Mouse (Mus musculus): ENCODE measurements around the gene Rab3d. TPM values are rescaled to one million over a fixed set of nuclear protein-coding genes. Genes with fewer than 3 reads are reported as not detected.
"Not testable (repeated sequence)": the region's sequence is repeated elsewhere in the genome, so short reads cannot be mapped to it uniquely, and the experiment has no call there.

Gene Rab3d
- polyA plus RNA-seq, 1 experiment from 2014 or later: 12.0 TPM

- H3K4me1 ChIP-seq (replicated peaks): 0 out of 2 replicates have a peak, but pooled peaks cover 6% of the 10 kb centered on the region
- no peak for ATAC-seq (ENCODE audit: insufficient read depth)
- no peaks in the 10 kb centered on the region for H3K9me3 ChIP-seq (replicated peaks)
- no peak overlapping the region for H3K9ac ChIP-seq
- no peak overlapping the region for H3K4me3 ChIP-seq (replicated peaks)
- no peak overlapping the region for H3K27ac ChIP-seq (replicated peaks)
- H3K27me3 ChIP-seq: peaks cover 6% of the 10 kb centered on the region; the same call in 1 of the 2 replicates
- 60% methylated on average over 4 of the region's 4 CpGs for WGBS (ENCODE audit: insufficient replicate concordance)
- no peak overlapping the region for H3K4me2 ChIP-seq
- no peaks in the 10 kb centered on the region for H3K36me3 ChIP-seq (replicated peaks)
Measured at GRCm38 (mm10) chr9:21904031-21904430, 14.0 kb downstream of the Rab3d start.

- H3K9me3 ChIP-seq (replicated peaks): no peaks in the 10 kb centered on the region
- no peak overlapping the region for H3K9ac ChIP-seq
- H3K4me1 ChIP-seq (replicated peaks): 0 out of 2 replicates have a peak, but pooled peaks cover 6% of the 10 kb centered on the region
- H3K4me2 ChIP-seq: peak overlapping the region; percentile 56
- peak overlapping the region; percentile 45 for H3K4me3 ChIP-seq (replicated peaks)
- ATAC-seq (ENCODE audit: insufficient read depth): peak; percentile 37
- H3K27ac ChIP-seq (replicated peaks): no peak overlapping the region
- H3K27me3 ChIP-seq: peaks cover 12% of the 10 kb centered on the region
- H3K36me3 ChIP-seq (replicated peaks): no peaks in the 10 kb centered on the region
- WGBS (ENCODE audit: insufficient replicate concordance): 11% methylated on average over 10 of the region's 10 CpGs
Measured at GRCm38 (mm10) chr9:21901223-21901820, 16.7 kb downstream of the Rab3d start.

- Histone ChIP-seq H3K9ac (no peak overlapping the region), H3K27ac (replicated peaks) (no peak overlapping the region), H3K36me3 (replicated peaks) (no peaks in the 10 kb centered on the region), H3K4me2 (no peak overlapping the region), H3K4me1 (replicated peaks) (no peaks in the 10 kb centered on the region), H3K4me3 (replicated peaks) (no peak overlapping the region), H3K27me3 (no peaks in the 10 kb centered on the region), H3K9me3 (replicated peaks) (no peaks in the 10 kb centered on the region)
- WGBS (ENCODE audit: insufficient replicate concordance): 41% methylated on average over 3 of the region's 3 CpGs
- ATAC-seq (ENCODE audit: insufficient read depth): no peak
Measured at GRCm38 (mm10) chr9:21889229-21889628, 28.8 kb downstream of the Rab3d start.

- 42% methylated on average over 3 of the region's 3 CpGs for WGBS (ENCODE audit: insufficient replicate concordance)
Measured at GRCm38 (mm10) chr9:21876601-21877000, 41.4 kb downstream of the Rab3d start.

GRCm38 (mm10) chr9:21872204-21872603 is 45.8 kb downstream of the Rab3d start:
- Histone ChIP-seq H3K36me3 (replicated peaks) (no peaks in the 10 kb centered on the region), H3K9me3 (replicated peaks) (no peaks in the 10 kb centered on the region), H3K4me3 (replicated peaks) (no peak overlapping the region), H3K4me1 (replicated peaks) (no peaks in the 10 kb centered on the region), H3K27ac (replicated peaks) (no peak overlapping the region), H3K27me3 (peaks cover 3% of the 10 kb centered on the region; the same call in 1 of the 2 replicates), H3K9ac (no peak overlapping the region), H3K4me2 (no peak overlapping the region)
- 42% methylated on average over 4 of the region's 4 CpGs for WGBS (ENCODE audit: insufficient replicate concordance)
- ATAC-seq (ENCODE audit: insufficient read depth): no peak

More at GRCm38 (mm10) chr9:21876601-21877000, 41.4 kb downstream of the Rab3d start:
- no peak for ATAC-seq (ENCODE audit: insufficient read depth)
- no peaks in the 10 kb centered on the region for H3K9me3 ChIP-seq (replicated peaks)
- no peak overlapping the region for H3K27ac ChIP-seq (replicated peaks)
- H3K36me3 ChIP-seq (replicated peaks): no peaks in the 10 kb centered on the region
- H3K4me3 ChIP-seq (replicated peaks): no peak overlapping the region
- no peak overlapping the region for H3K9ac ChIP-seq
- H3K4me2 ChIP-seq: no peak overlapping the region
- peaks cover 3% of the 10 kb centered on the region; the same call in 1 of the 2 replicates for H3K27me3 ChIP-seq
- H3K4me1 ChIP-seq (replicated peaks): no peaks in the 10 kb centered on the region

- ATAC-seq (ENCODE audit: insufficient read depth): no peak
- WGBS (ENCODE audit: insufficient replicate concordance): 12% methylated on average over 20 of the region's 20 CpGs
- Histone ChIP-seq H3K4me1 (replicated peaks) (no peaks in the 10 kb centered on the region), H3K9ac (no peak overlapping the region), H3K27ac (replicated peaks) (no peak overlapping the region), H3K9me3 (replicated peaks) (no peaks in the 10 kb centered on the region), H3K27me3 (peaks cover 3% of the 10 kb centered on the region; the same call in 1 of the 2 replicates), H3K4me3 (replicated peaks) (no peak overlapping the region), H3K4me2 (no peak overlapping the region; the same call in 1 of the 2 replicates), H3K36me3 (replicated peaks) (no peaks in the 10 kb centered on the region)
Measured at GRCm38 (mm10) chr9:21870879-21871524, 47.0 kb downstream of the Rab3d start.

GRCm38 (mm10) chr9:21869290-21869689 is 48.7 kb downstream of the Rab3d start:
- not testable (repeated sequence) for H3K27me3 ChIP-seq; H3K4me2 ChIP-seq; H3K9ac ChIP-seq; H3K27ac ChIP-seq (replicated peaks); H3K4me1 ChIP-seq (replicated peaks); H3K36me3 ChIP-seq (replicated peaks); ATAC-seq (ENCODE audit: insufficient read depth); H3K9me3 ChIP-seq (replicated peaks); H3K4me3 ChIP-seq (replicated peaks)
- 43% methylated on average over 7 of the region's 7 CpGs for WGBS (ENCODE audit: insufficient replicate concordance)

GRCm38 (mm10) chr9:21867726-21868125 is 50.3 kb downstream of the Rab3d start:
- no peak overlapping the region for H3K4me3 ChIP-seq (replicated peaks)
- ATAC-seq (ENCODE audit: insufficient read depth): no peak
- no peaks in the 10 kb centered on the region for H3K9me3 ChIP-seq (replicated peaks)
- no peak overlapping the region for H3K4me2 ChIP-seq
- H3K27me3 ChIP-seq: peaks cover 3% of the 10 kb centered on the region; the same call in 1 of the 2 replicates
- H3K4me1 ChIP-seq (replicated peaks): no peaks in the 10 kb centered on the region
- 70% methylated on average over 3 of the region's 3 CpGs for WGBS (ENCODE audit: insufficient replicate concordance)
- H3K36me3 ChIP-seq (replicated peaks): no peaks in the 10 kb centered on the region
- no peak overlapping the region for H3K9ac ChIP-seq
- no peak overlapping the region for H3K27ac ChIP-seq (replicated peaks)

- ATAC-seq (ENCODE audit: insufficient read depth): no peak
Measured at GRCm38 (mm10) chr9:21866641-21867040, 51.4 kb downstream of the Rab3d start.

GRCm38 (mm10) chr9:21865673-21866398 is 52.2 kb downstream of the Rab3d start:
- H3K4me1 ChIP-seq (replicated peaks): no peaks in the 10 kb centered on the region
- no peaks in the 10 kb centered on the region for H3K36me3 ChIP-seq (replicated peaks)
- no peak for ATAC-seq (ENCODE audit: insufficient read depth)
- WGBS (ENCODE audit: insufficient replicate concordance): 51% methylated on average over 5 of the region's 5 CpGs
- H3K27ac ChIP-seq (replicated peaks): no peak overlapping the region
- H3K4me2 ChIP-seq: no peak overlapping the region
- H3K9ac ChIP-seq: no peak overlapping the region
- no peak overlapping the region for H3K4me3 ChIP-seq (replicated peaks)
- H3K9me3 ChIP-seq (replicated peaks): 0 out of 2 replicates have a peak, but pooled peaks cover 4% of the 10 kb centered on the region
- no peaks in the 10 kb centered on the region for H3K27me3 ChIP-seq

More at GRCm38 (mm10) chr9:21866641-21867040, 51.4 kb downstream of the Rab3d start:
- H3K27me3 ChIP-seq: no peaks in the 10 kb centered on the region
- no peak overlapping the region for H3K9ac ChIP-seq
- no peak overlapping the region for H3K4me2 ChIP-seq
- no peaks in the 10 kb centered on the region for H3K36me3 ChIP-seq (replicated peaks)
- H3K27ac ChIP-seq (replicated peaks): no peak overlapping the region
- 61% methylated on average over 2 of the region's 2 CpGs for WGBS (ENCODE audit: insufficient replicate concordance)
- no peak overlapping the region for H3K4me3 ChIP-seq (replicated peaks)
- H3K4me1 ChIP-seq (replicated peaks): no peaks in the 10 kb centered on the region
- no peaks in the 10 kb centered on the region for H3K9me3 ChIP-seq (replicated peaks)

- H3K27ac ChIP-seq (replicated peaks): no peak overlapping the region
- H3K9ac ChIP-seq: no peak overlapping the region
- H3K9me3 ChIP-seq (replicated peaks): 0 out of 2 replicates have a peak, but pooled peaks cover 4% of the 10 kb centered on the region
- no peak overlapping the region for H3K4me3 ChIP-seq (replicated peaks)
- WGBS (ENCODE audit: insufficient replicate concordance): 70% methylated on average over 1 of the region's 1 CpGs
- ATAC-seq (ENCODE audit: insufficient read depth): no peak
- H3K4me2 ChIP-seq: no peak overlapping the region
- no peaks in the 10 kb centered on the region for H3K27me3 ChIP-seq
- no peaks in the 10 kb centered on the region for H3K36me3 ChIP-seq (replicated peaks)
- H3K4me1 ChIP-seq (replicated peaks): no peaks in the 10 kb centered on the region
Measured at GRCm38 (mm10) chr9:21862181-21862580, 55.8 kb downstream of the Rab3d start.
